Mouse (Mus musculus) ES-E14 (cell line): ENCODE results near the gene Polr2f. TPM values are rescaled to one million over a fixed set of nuclear protein-coding genes. Genes with fewer than 3 reads are reported as not detected.

ENCODE experiments used
- DNase-seq: peaks from one replicate; pipeline ENCODE4 v3.0.0-alpha.2; 2013; ENCODE audit warnings: low read depth, low spot score
- H3K27ac ChIP-seq: 2 replicates; pipeline ENCODE4 v1.5.1; 2012; ENCODE audit warnings: low read depth, mild to moderate bottlenecking, low read length, moderate library complexity, mixed read lengths; ENCODE audit not compliant: poor library complexity, insufficient read depth, severe bottlenecking
- H3K36me3 ChIP-seq: 2 replicates; pipeline ENCODE4 v1.6.1; 2012; ENCODE audit warnings: mild to moderate bottlenecking, low read length, moderate library complexity, mixed read lengths; ENCODE audit not compliant: control insufficient read depth, poor library complexity, insufficient read depth, severe bottlenecking
- H3K4me1 ChIP-seq, 2 experiments: fragments of 150-350 bp in 1 of 2; sonication (generic) in 1 of 2; 2 replicates each; pipeline ENCODE4 v1.6.1; 2012; ENCODE audit warnings: low read length in 2 of 2, mild to moderate bottlenecking in 1 of 2, mixed read lengths in 1 of 2; ENCODE audit not compliant: control insufficient read depth in 2 of 2, insufficient read depth in 2 of 2, poor library complexity in 1 of 2
- H3K4me3 ChIP-seq, 2 experiments: fragments of 150-350 bp in 1 of 2; sonication (generic) in 1 of 2; 2 replicates each; pipeline ENCODE4 v1.5.1; 2012; ENCODE audit warnings: low read length in 2 of 2, low read depth in 1 of 2, mild to moderate bottlenecking in 1 of 2, mixed read lengths in 1 of 2; ENCODE audit not compliant: insufficient read depth in 1 of 2, poor library complexity in 1 of 2, severe bottlenecking in 1 of 2
- H3K9ac ChIP-seq: 2 replicates; pipeline ENCODE4 v1.6.1; 2012; ENCODE audit warnings: low read depth, mild to moderate bottlenecking, low read length, mixed read lengths; ENCODE audit not compliant: poor library complexity, insufficient read depth, severe bottlenecking
- H3K9me3 ChIP-seq: fragments of 150-350 bp; sonication (generic); 2 replicates; pipeline ENCODE4 v1.6.1; 2012; ENCODE audit warnings: low read depth, mild to moderate bottlenecking, low read length; ENCODE audit not compliant: control insufficient read depth, insufficient read depth
- CHD2 ChIP-seq: IDR thresholded peaks from 2 replicates; pipeline ENCODE4 v1.6.1; 2014; ENCODE audit warnings: mild to moderate bottlenecking, low read depth, low read length, inconsistent platforms
- HCFC1 ChIP-seq: IDR thresholded peaks from 2 replicates; pipeline ENCODE4 v1.6.1; 2012; ENCODE audit warnings: low read length, inconsistent platforms, borderline replicate concordance; ENCODE audit not compliant: insufficient read depth
- MAFK ChIP-seq: IDR thresholded peaks from 2 replicates; pipeline ENCODE4 v1.6.1; 2014; ENCODE audit warnings: mild to moderate bottlenecking, low read depth, low read length, inconsistent platforms; ENCODE audit not compliant: insufficient read depth
- ZC3H11A ChIP-seq: IDR thresholded peaks from 2 replicates; pipeline ENCODE4 v1.6.1; 2012; ENCODE audit warnings: low read depth, mild to moderate bottlenecking, inconsistent platforms, low read length, borderline replicate concordance
- ZNF384 ChIP-seq: IDR thresholded peaks from 2 replicates; pipeline ENCODE4 v1.6.1; 2012; ENCODE audit warnings: low read depth, low read length, inconsistent platforms
- in situ Hi-C, 2 experiments: fragments of 600-800 bp; cut with MboI; formaldehyde crosslinking; loops; one replicate each; pipeline ENCODE4 v1.15.1; 2025; ENCODE audit warnings: low sequenced_read_pairs in 2 of 2, inconsistent platforms in 1 of 2; ENCODE audit not compliant: unreplicated experiment in 2 of 2
- total RNA-seq: library from RNA; depleted of rRNA; stranded (reverse); fragments of 300-350 nt; gene quantifications from 2 replicates; pipeline ENCODE4 v1.2.3, GENCODE M21; 2012

Gene Polr2f
- total RNA-seq, 1 experiment = 238 TPM

GRCm38 (mm10) chr15:79107966-79108365, 32.8 kb upstream of the Polr2f start:
- Histone ChIP-seq H3K4me1 (peaks cover 4 to 9% of the 10 kb centered on the region in 2 experiments; a peak in 2 of 4 replicates), H3K9me3 (no peaks in the 10 kb centered on the region), H3K36me3 (no peaks in the 10 kb centered on the region; the same call in 1 of the 2 replicates), H3K27ac (no peak overlapping the region), H3K9ac (no peak overlapping the region), H3K4me3 (peak overlapping the region in 1 of 2 experiments; percentile 90; a peak in 2 of 4 replicates)
- in situ Hi-C loops = no loop called here
- no peak for TF ChIP-seq CHD2
- TF ChIP-seq MAFK = no peak
- no peak for TF ChIP-seq ZNF384
- no peak for TF ChIP-seq HCFC1
- TF ChIP-seq ZC3H11A = no peak
- no peak for DNase-seq

- in situ Hi-C loops = no loop called here
- peak; percentile 29 for DNase-seq
- Histone ChIP-seq H3K36me3 (no peaks in the 10 kb centered on the region; the same call in 1 of the 2 replicates), H3K27ac (no peak within 1 kb of the TSS), H3K9ac (peak within 1 kb of the TSS; percentile 82), H3K4me3 (peak within 1 kb of the TSS; percentile 79 to 90), H3K4me1 (peaks cover 4 to 10% of the 10 kb centered on the region in 2 experiments; a peak in 2 of 4 replicates), H3K9me3 (no peaks in the 10 kb centered on the region)
- TF ChIP-seq ZC3H11A (no peak), MAFK (no peak), CHD2 (no peak), ZNF384 (no peak), HCFC1 (no peak)
Observed at GRCm38 (mm10) chr15:79108421-79109320, 32.1 kb upstream of the Polr2f start, which contains the start of gene Micall1. Gene Micall1 (plus strand): TSS chr15:79108898.

GRCm38 (mm10) chr15:79109321-79109934, 31.4 kb upstream of the Polr2f start:
- peak overlapping the region; percentile 79 to 90 for H3K4me3 ChIP-seq
- peaks cover 4 to 10% of the 10 kb centered on the region in 2 experiments; a peak in 2 of 4 replicates for H3K4me1 ChIP-seq
- TF ChIP-seq HCFC1 (no peak), ZNF384 (no peak), MAFK (no peak), CHD2 (no peak), ZC3H11A (no peak)
- in situ Hi-C loops = no loop called here
- H3K9ac ChIP-seq = peak overlapping the region; percentile 82
- H3K9me3 ChIP-seq = no peaks in the 10 kb centered on the region
- no peak overlapping the region for H3K27ac ChIP-seq
- no peaks in the 10 kb centered on the region; the same call in 1 of the 2 replicates for H3K36me3 ChIP-seq
- DNase-seq = no peak

- in situ Hi-C loops = no loop called here
- Histone ChIP-seq H3K4me3 (peak overlapping the region; percentile 79 to 90), H3K36me3 (no peaks in the 10 kb centered on the region; the same call in 1 of the 2 replicates), H3K4me1 (peaks cover 4 to 10% of the 10 kb centered on the region in 2 experiments; a peak in 2 of 4 replicates), H3K27ac (no peak overlapping the region), H3K9me3 (no peaks in the 10 kb centered on the region), H3K9ac (no peak overlapping the region)
- no peak for DNase-seq
- TF ChIP-seq HCFC1 (no peak), MAFK (no peak), ZNF384 (no peak), ZC3H11A (no peak), CHD2 (no peak)
Observed at GRCm38 (mm10) chr15:79110031-79110430, 30.8 kb upstream of the Polr2f start.
